Mouse (Mus musculus) hindbrain, embryonic 14.5 days (tissue): Measurements from ENCODE around the gene Zfc3h1. TPM values are rescaled to one million over a fixed set of nuclear protein-coding genes. Genes with fewer than 3 reads are reported as not detected.

Experiments
- ATAC-seq: fragments of 200-750 bp; cut with Nextera tagmentation; 2 replicates; pipeline ENCODE4 v1.8.0; 2017; ENCODE audit warnings: moderate number of reproducible peaks, mild to moderate bottlenecking, moderate TSS enrichment, moderate library complexity; ENCODE audit not compliant: low FRiP score
- DNase-seq: peaks from one replicate; pipeline ENCODE4 v3.0.0-alpha.2; 2015; ENCODE audit warnings: low spot score
- H3K27ac ChIP-seq: fragments of 300-500 bp; sonication (generic); 2 replicates; pipeline ENCODE4 v1.5.1; 2014; ENCODE audit warnings: mild to moderate bottlenecking, moderate library complexity
- H3K27me3 ChIP-seq: fragments of 300-500 bp; sonication (generic); 2 replicates; pipeline ENCODE4 v1.6.1; 2014; ENCODE audit warnings: mild to moderate bottlenecking, low read length, mixed read lengths; ENCODE audit not compliant: control insufficient read depth, insufficient read depth
- H3K36me3 ChIP-seq: fragments of 300-500 bp; sonication (generic); replicated peaks from 2 replicates; pipeline ENCODE4 v1.6.1; 2014; ENCODE audit not compliant: control insufficient read depth, insufficient read depth
- H3K4me1 ChIP-seq: fragments of 300-500 bp; sonication (generic); replicated peaks from 2 replicates; pipeline ENCODE4 v1.6.1; 2014; ENCODE audit warnings: antibody characterized with exemption, low read length, mixed read lengths; ENCODE audit not compliant: control insufficient read depth, insufficient read depth
- H3K4me2 ChIP-seq: fragments of 300-500 bp; sonication (generic); replicated peaks from 2 replicates; pipeline ENCODE4 v1.6.1; 2014; ENCODE audit warnings: mild to moderate bottlenecking, moderate library complexity
- H3K4me3 ChIP-seq: fragments of 300-500 bp; sonication (generic); replicated peaks from 2 replicates; pipeline ENCODE4 v1.5.1; 2014; ENCODE audit warnings: mild to moderate bottlenecking, low read length
- H3K9ac ChIP-seq: fragments of 300-500 bp; sonication (generic); 2 replicates; pipeline ENCODE4 v1.6.1; 2014
- H3K9me3 ChIP-seq: fragments of 300-500 bp; sonication (generic); 2 replicates; pipeline ENCODE4 v1.6.1; 2016; ENCODE audit warnings: low read length; ENCODE audit not compliant: control insufficient read depth
- WGBS: fragments of 180-500 bp; shearing (Covaris S2); extraction: QIAGEN DNeasy Blood & Tissue Kit; methylation state at CpG from one replicate; pipeline ENCODE4 v1.1.7; 2014; 5-methylcytosine and 5-hydroxymethylcytosine counted together
- polyA plus RNA-seq: library from polyadenylated mRNA; unstranded; fragments of >200 nt; fragmentation: Nextera tagmentation; extraction: Ambion mirVana; gene quantifications from 2 replicates; pipeline ENCODE4 v1.2.1, GENCODE M21; 2014

Gene Zfc3h1
- polyA plus RNA-seq, 1 experiment from 2014 or later, result 24.4 TPM

- peak overlapping the region; percentile 99 for H3K27ac ChIP-seq
- H3K4me2 ChIP-seq, result peak overlapping the region; percentile 78
- DNase-seq, result no peak
- WGBS, result 8% methylated on average over 12 of the region's 12 CpGs
- H3K4me1 ChIP-seq, result peaks cover 27% of the 10 kb centered on the region
- no peak for ATAC-seq
- H3K27me3 ChIP-seq, result no peaks in the 10 kb centered on the region
- H3K9me3 ChIP-seq, result no peaks in the 10 kb centered on the region
- H3K36me3 ChIP-seq, result no peaks in the 10 kb centered on the region
- H3K9ac ChIP-seq, result peak overlapping the region; percentile 88
- H3K4me3 ChIP-seq, result peak overlapping the region; percentile 89
These were observed 1.7 kb upstream of the Zfc3h1 start for GRCm38 (mm10) chr10:115382846-115383643.

DNA sequence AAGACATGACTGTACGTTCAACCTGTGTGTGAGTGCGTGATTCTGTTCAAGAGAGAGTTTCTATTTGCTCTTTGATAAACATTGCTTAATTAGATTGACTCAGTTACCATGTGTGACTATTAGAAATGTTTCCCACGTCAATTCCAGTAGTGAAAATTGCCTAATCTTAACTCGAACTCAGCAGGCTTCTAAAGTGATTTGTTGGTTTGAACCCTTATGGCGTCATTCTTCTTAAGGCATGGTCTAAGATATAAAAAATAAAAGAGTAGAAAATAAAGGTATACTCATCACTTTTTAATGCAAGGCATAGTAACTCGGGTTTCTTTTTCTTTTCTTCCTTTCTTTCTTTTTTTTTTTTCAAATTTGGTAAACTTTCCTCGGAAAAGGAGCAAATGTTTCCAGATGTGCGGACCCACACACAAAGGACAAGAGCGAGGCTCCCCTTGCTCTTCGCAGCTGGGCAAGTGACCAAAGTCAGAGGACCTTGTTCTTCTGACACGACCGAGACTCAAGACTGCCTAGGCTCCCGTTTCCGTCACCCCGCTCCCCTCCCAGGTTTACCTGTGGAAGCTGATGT lies 1.0 kb upstream of the Zfc3h1 start:
- ATAC-seq, result no peak
- Histone ChIP-seq H3K36me3 (no peaks in the 10 kb centered on the region), H3K27me3 (no peaks in the 10 kb centered on the region), H3K27ac (peak overlapping the region; percentile 99), H3K9ac (peak overlapping the region; percentile 88), H3K4me3 (peak overlapping the region; percentile 89), H3K4me2 (peak overlapping the region; percentile 78), H3K9me3 (no peaks in the 10 kb centered on the region), H3K4me1 (peaks cover 34% of the 10 kb centered on the region)
- WGBS, result under 1% methylated on average over 15 of the region's 15 CpGs
- peak; percentile 55 for DNase-seq

DNA sequence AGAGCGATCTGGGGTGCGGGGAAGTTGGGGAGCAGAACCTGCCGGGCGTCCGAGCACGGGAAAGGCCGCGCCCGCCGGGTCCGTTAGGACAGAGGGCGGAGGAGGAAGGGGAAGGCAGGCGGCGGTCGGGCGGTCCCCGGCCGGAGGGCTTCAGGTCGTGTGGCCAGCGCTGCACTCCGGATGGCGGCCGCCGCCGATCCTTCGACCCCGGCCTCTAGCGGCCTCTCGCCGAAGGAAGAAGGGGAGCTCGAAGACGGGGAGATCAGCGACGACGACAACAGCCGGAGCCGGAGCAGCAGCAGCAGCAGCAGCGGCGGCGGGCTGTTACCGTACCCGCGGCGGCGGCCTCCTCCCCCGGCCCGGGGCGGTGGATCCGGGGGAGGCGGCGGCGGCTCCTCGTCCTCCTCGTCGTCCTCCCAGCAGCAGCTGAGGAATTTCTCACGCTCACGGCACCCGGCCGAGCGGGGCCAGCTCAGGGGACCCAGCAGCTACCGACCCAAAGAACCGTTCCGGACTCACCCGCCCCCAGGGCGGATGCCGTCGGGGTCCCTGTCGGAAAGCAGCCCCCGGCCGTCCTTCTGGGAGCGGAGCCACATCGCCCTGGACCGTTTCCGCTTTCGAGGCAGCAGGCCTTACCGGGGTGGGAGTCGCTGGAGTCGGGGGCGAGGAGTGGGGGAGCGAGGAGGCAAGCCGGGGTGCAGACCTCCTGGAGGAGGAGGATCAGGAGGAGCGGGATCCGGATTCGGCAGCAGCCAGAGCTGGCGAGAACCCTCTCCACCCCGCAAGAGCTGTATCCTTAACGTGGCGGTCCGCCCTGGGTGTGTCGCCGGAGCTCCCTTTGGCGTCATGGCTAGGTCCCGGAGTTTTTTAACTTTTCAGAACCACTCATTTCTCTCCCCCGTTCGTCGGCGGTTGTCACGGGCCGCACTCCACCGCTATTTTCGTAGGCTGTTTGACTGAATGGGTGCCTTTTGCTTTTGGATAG lies 551 bp downstream of the Zfc3h1 start:
- peaks cover 34% of the 10 kb centered on the region for H3K4me1 ChIP-seq
- H3K4me2 ChIP-seq, result peak overlapping the region; percentile 76
- DNase-seq, result no peak
- H3K27me3 ChIP-seq, result no peaks in the 10 kb centered on the region
- ATAC-seq, result peak; percentile 0; the same call in 1 of the 2 replicates
- no peaks in the 10 kb centered on the region for H3K9me3 ChIP-seq
- WGBS, result under 1% methylated on average over 95 of the region's 101 CpGs
- H3K36me3 ChIP-seq, result peaks cover 10% of the 10 kb centered on the region; the same call in 1 of the 2 replicates
- peak overlapping the region; percentile 89 for H3K4me3 ChIP-seq
- H3K27ac ChIP-seq, result peak overlapping the region; percentile 99
- peak overlapping the region; percentile 89 for H3K9ac ChIP-seq

DNA sequence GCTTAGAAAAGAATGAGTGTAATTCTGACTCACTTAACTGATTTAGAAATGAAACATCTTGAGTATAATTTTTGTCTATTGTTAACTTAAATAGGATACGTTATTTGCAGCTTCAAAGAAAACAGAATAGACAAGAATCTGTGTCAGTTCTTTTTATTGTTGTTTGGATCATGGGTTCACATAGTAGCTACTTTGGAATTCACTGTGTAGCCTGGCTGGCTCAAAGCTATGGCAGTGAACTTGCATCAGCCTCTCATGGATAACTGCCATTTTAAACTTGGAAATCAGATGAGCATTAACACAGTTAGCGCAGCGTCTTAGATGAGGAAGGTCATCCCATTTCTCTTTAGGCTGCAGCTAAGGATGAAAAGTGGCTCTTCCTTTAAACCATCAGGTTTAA lies 3.1 kb downstream of the Zfc3h1 start:
- Histone ChIP-seq H3K36me3 (peaks cover 25% of the 10 kb centered on the region), H3K9ac (peak overlapping the region; percentile 35; the same call in 1 of the 2 replicates), H3K4me3 (no peak overlapping the region), H3K27ac (no peak overlapping the region), H3K27me3 (no peaks in the 10 kb centered on the region), H3K4me2 (peak overlapping the region; percentile 76), H3K4me1 (peaks cover 31% of the 10 kb centered on the region), H3K9me3 (no peaks in the 10 kb centered on the region)
- ATAC-seq, result no peak
- DNase-seq, result no peak
- WGBS, result 83% methylated on average over 3 of the region's 3 CpGs

DNA sequence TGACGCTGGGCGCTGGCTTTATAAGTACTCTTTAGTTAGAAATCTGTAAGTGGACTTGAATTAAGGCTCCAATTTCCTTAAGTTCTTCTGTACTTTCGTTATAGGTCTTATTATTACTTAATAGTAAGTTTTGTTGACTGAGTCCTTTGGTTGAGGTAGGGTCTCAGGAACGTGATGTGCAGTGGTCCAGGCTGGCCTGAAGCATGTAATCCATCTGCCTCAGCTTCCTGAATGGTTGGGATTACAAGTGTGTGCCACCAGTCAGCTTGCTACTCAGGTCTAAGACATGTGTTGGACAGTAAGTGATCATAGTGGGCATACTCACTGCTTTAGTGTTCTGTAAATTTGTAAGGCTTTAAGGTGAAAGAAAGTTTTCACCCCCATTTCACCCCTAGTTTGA lies 6.3 kb downstream of the Zfc3h1 start:
- peaks cover 28% of the 10 kb centered on the region for H3K4me1 ChIP-seq

DNA sequence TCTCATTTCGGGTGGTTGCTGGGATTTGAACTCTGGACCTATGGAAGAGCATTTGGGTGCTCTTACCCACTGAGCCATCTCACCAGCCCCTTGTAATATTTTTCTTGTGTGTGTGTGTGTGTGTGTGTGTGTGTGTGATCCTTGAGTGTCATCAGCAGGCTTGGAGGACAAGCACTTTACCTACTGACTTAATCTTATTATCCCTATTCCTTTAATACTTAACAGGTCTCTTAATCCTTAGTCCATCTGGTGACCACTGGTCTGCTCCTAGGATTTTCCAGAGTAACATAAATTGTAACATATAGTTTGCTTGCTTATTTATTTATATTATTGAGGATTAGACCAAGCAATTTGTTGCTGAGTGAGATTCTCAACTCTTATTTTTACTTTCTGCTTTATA lies 7.1 kb downstream of the Zfc3h1 start:
- Histone ChIP-seq H3K36me3 (peaks cover 38% of the 10 kb centered on the region), H3K4me2 (no peak overlapping the region), H3K4me1 (peaks cover 22% of the 10 kb centered on the region), H3K27ac (no peak overlapping the region), H3K27me3 (no peaks in the 10 kb centered on the region), H3K9ac (no peak overlapping the region), H3K4me3 (no peak overlapping the region), H3K9me3 (no peaks in the 10 kb centered on the region)
- no peak for ATAC-seq
- WGBS, result 93% methylated on average over 1 of the region's 1 CpGs
- DNase-seq, result no peak

More for the DNA sequence above, 6.3 kb downstream of the Zfc3h1 start:
- H3K4me3 ChIP-seq, result no peak overlapping the region
- H3K27me3 ChIP-seq, result no peaks in the 10 kb centered on the region
- H3K9ac ChIP-seq, result no peak overlapping the region
- H3K27ac ChIP-seq, result no peak overlapping the region
- no peak for DNase-seq
- ATAC-seq, result no peak
- peaks cover 38% of the 10 kb centered on the region for H3K36me3 ChIP-seq
- no peak overlapping the region for H3K4me2 ChIP-seq
- WGBS, result 93% methylated on average over 4 of the region's 4 CpGs
- no peaks in the 10 kb centered on the region for H3K9me3 ChIP-seq

- Histone ChIP-seq H3K4me3 (no peak overlapping the region), H3K9ac (no peak overlapping the region), H3K27me3 (no peaks in the 10 kb centered on the region), H3K4me2 (no peak overlapping the region), H3K36me3 (peaks cover 84% of the 10 kb centered on the region), H3K27ac (no peak overlapping the region), H3K9me3 (no peaks in the 10 kb centered on the region), H3K4me1 (no peaks in the 10 kb centered on the region)
- ATAC-seq (no peak), DNase-seq (peak; percentile 81)
- 68% methylated on average over 6 of the region's 6 CpGs for WGBS
These were observed 21.6 kb downstream of the Zfc3h1 start for GRCm38 (mm10) chr10:115406393-115406792.

- DNase-seq (no peak), ATAC-seq (no peak)
- H3K9ac ChIP-seq, result no peak overlapping the region
- no peaks in the 10 kb centered on the region for H3K27me3 ChIP-seq
- no peaks in the 10 kb centered on the region for H3K9me3 ChIP-seq
- WGBS, result 93% methylated on average over 2 of the region's 2 CpGs
- no peaks in the 10 kb centered on the region for H3K4me1 ChIP-seq
- no peak overlapping the region for H3K4me3 ChIP-seq
- peaks cover 92% of the 10 kb centered on the region for H3K36me3 ChIP-seq
- H3K27ac ChIP-seq, result no peak overlapping the region
- no peak overlapping the region for H3K4me2 ChIP-seq
These were observed 28.7 kb downstream of the Zfc3h1 start for GRCm38 (mm10) chr10:115413496-115413895.

- no peaks in the 10 kb centered on the region for H3K27me3 ChIP-seq
- no peak overlapping the region for H3K27ac ChIP-seq
- H3K9ac ChIP-seq, result no peak overlapping the region
- DNase-seq (no peak), ATAC-seq (no peak)
- peaks cover 93% of the 10 kb centered on the region for H3K36me3 ChIP-seq
- no peaks in the 10 kb centered on the region for H3K4me1 ChIP-seq
- whole genome bisulfite sequencing, result 89% methylated on average over 3 of the region's 3 CpGs
- H3K9me3 ChIP-seq, result no peaks in the 10 kb centered on the region
- no peak overlapping the region for H3K4me3 ChIP-seq
- no peak overlapping the region for H3K4me2 ChIP-seq
These were observed 29.3 kb downstream of the Zfc3h1 start for GRCm38 (mm10) chr10:115414056-115414455.
